Mouse (Mus musculus): ENCODE data around the gene Ago1.
A peak's percentile ranks its signal among the peaks of the same experiment; 100 is the strongest.

Ago1 gene

GRCm38 (mm10) chr4:126468285-126468901 is at the start of gene Ago1:
Gene Ago1 (minus strand): TSS chr4:126468583.
- peak; percentile 95 for DNase-seq (ENCODE audit: low spot score)

- DNase-seq (ENCODE audit: low spot score) = peak; percentile 81
These were observed 44.1 kb upstream of the Ago1 start for GRCm38 (mm10) chr4:126512308-126513066.

GRCm38 (mm10) chr4:126511013-126511412 is 42.6 kb upstream of the Ago1 start:
- DNase-seq (ENCODE audit: low spot score) = peak; percentile 46

- no peak for DNase-seq (ENCODE audit: low spot score)
These were observed 40.7 kb upstream of the Ago1 start for GRCm38 (mm10) chr4:126509072-126509471.

GRCm38 (mm10) chr4:126508110-126508899 is 39.9 kb upstream of the Ago1 start:
- no peak for DNase-seq (ENCODE audit: low spot score)

GRCm38 (mm10) chr4:126502977-126503309 is 34.6 kb upstream of the Ago1 start:
- DNase-seq (ENCODE audit: low spot score) = no peak

GRCm38 (mm10) chr4:126502141-126502976 is 34.0 kb upstream of the Ago1 start:
- peak; percentile 26 for DNase-seq (ENCODE audit: low spot score)

GRCm38 (mm10) chr4:126498601-126499000 is 30.2 kb upstream of the Ago1 start:
- DNase-seq (ENCODE audit: low spot score) = no peak

GRCm38 (mm10) chr4:126496963-126497362 is 28.6 kb upstream of the Ago1 start:
- no peak for DNase-seq (ENCODE audit: low spot score)

- DNase-seq (ENCODE audit: low spot score) = peak; percentile 14
These were observed 27.8 kb upstream of the Ago1 start for GRCm38 (mm10) chr4:126495942-126496790.

GRCm38 (mm10) chr4:126495453-126495852 is 27.1 kb upstream of the Ago1 start:
- no peak for DNase-seq (ENCODE audit: low spot score)

- peak; percentile 36 for DNase-seq (ENCODE audit: low spot score)
These were observed 25.0 kb upstream of the Ago1 start for GRCm38 (mm10) chr4:126493416-126493815.

- DNase-seq (ENCODE audit: low spot score) = no peak
These were observed 23.6 kb upstream of the Ago1 start for GRCm38 (mm10) chr4:126491977-126492376.

- DNase-seq (ENCODE audit: low spot score) = no peak
These were observed 22.3 kb upstream of the Ago1 start for GRCm38 (mm10) chr4:126490726-126491125.

GRCm38 (mm10) chr4:126489811-126490210 is 21.4 kb upstream of the Ago1 start:
- DNase-seq (ENCODE audit: low spot score) = no peak

GRCm38 (mm10) chr4:126486217-126486616 is 17.8 kb upstream of the Ago1 start:
- DNase-seq (ENCODE audit: low spot score) = no peak

- no peak for DNase-seq (ENCODE audit: low spot score)
These were observed 16.7 kb upstream of the Ago1 start for GRCm38 (mm10) chr4:126485065-126485464.

- DNase-seq (ENCODE audit: low spot score) = no peak
These were observed 15.5 kb upstream of the Ago1 start for GRCm38 (mm10) chr4:126483874-126484273.

GRCm38 (mm10) chr4:126482951-126483350 is 14.6 kb upstream of the Ago1 start:
- DNase-seq (ENCODE audit: low spot score) = no peak

- DNase-seq (ENCODE audit: low spot score) = no peak
These were observed 13.1 kb upstream of the Ago1 start for GRCm38 (mm10) chr4:126481461-126481860.

GRCm38 (mm10) chr4:126480288-126480687 is 11.9 kb upstream of the Ago1 start:
- DNase-seq (ENCODE audit: low spot score) = no peak

Measured in lung, postnatal 25 days (tissue).